Mouse (Mus musculus) hindbrain, postnatal 0 days (tissue): ENCODE results near the gene Slc10a7. TPM values are rescaled to one million over a fixed set of nuclear protein-coding genes. Genes with fewer than 3 reads are reported as not detected.

Source experiments
- ATAC-seq: fragments of 200-750 bp; cut with Nextera tagmentation; 2 replicates; pipeline ENCODE4 v1.8.0; 2017; ENCODE audit warnings: mild to moderate bottlenecking, moderate TSS enrichment, moderate library complexity
- DNase-seq: peaks from one replicate; pipeline ENCODE4 v3.0.0-alpha.2; 2015; ENCODE audit warnings: low spot score
- H3K27ac ChIP-seq: fragments of 300-500 bp; sonication (generic); 2 replicates; pipeline ENCODE4 v1.5.1; 2014; ENCODE audit warnings: mild to moderate bottlenecking
- H3K27me3 ChIP-seq: fragments of 300-500 bp; sonication (generic); 2 replicates; pipeline ENCODE4 v1.6.1; 2014; ENCODE audit warnings: low read length, mixed read lengths; ENCODE audit not compliant: insufficient read depth
- H3K36me3 ChIP-seq: fragments of 300-500 bp; sonication (generic); 2 replicates; pipeline ENCODE4 v1.6.1; 2014; ENCODE audit warnings: low read length, mixed read lengths; ENCODE audit not compliant: insufficient read depth
- H3K4me1 ChIP-seq: fragments of 300-500 bp; sonication (generic); 2 replicates; pipeline ENCODE4 v1.6.1; 2014; ENCODE audit warnings: antibody characterized with exemption, low read length, mixed read lengths; ENCODE audit not compliant: insufficient read depth
- H3K4me2 ChIP-seq: fragments of 300-500 bp; sonication (generic); 2 replicates; pipeline ENCODE4 v1.6.1; 2014; ENCODE audit warnings: low read depth, mild to moderate bottlenecking, low read length, moderate library complexity, mixed read lengths
- H3K4me3 ChIP-seq: fragments of 300-500 bp; sonication (generic); 2 replicates; pipeline ENCODE4 v1.5.1; 2014; ENCODE audit warnings: low read length
- H3K9ac ChIP-seq: fragments of 300-500 bp; sonication (generic); replicated peaks from 2 replicates; pipeline ENCODE4 v1.6.1; 2014; ENCODE audit warnings: mild to moderate bottlenecking, low read length, moderate library complexity, mixed read lengths
- H3K9me3 ChIP-seq: fragments of 300-500 bp; sonication (generic); 2 replicates; pipeline ENCODE4 v1.6.1; 2016; ENCODE audit warnings: low read length, mixed read lengths
- CTCF ChIP-seq: IDR thresholded peaks from 2 replicates; pipeline ENCODE4 v1.5.1; 2016; ENCODE audit warnings: antibody characterized with exemption, control low read depth, low read depth
- WGBS: fragments of 180-500 bp; shearing (Covaris S2); extraction: QIAGEN DNeasy Blood & Tissue Kit; methylation state at CpG from one replicate; pipeline ENCODE4 v1.1.7; 2014; 5-methylcytosine and 5-hydroxymethylcytosine counted together
- polyA plus RNA-seq: library from polyadenylated mRNA; unstranded; fragments of >200 nt; fragmentation: Nextera tagmentation; extraction: Ambion mirVana; gene quantifications from 2 replicates; pipeline ENCODE4 v1.2.1, GENCODE M21; 2015
- total RNA-seq: library from RNA; depleted of rRNA; stranded (reverse); fragments of >200 nt; gene quantifications from 2 replicates; pipeline ENCODE4 v1.2.3, GENCODE M21; 2014

The Slc10a7 gene
- total and polyA plus RNA-seq, 2 experiments from 2014 or later: 6.9 to 10.5 TPM

- 46% methylated on average over 3 of the region's 3 CpGs for WGBS
- ATAC-seq: no peak
- Histone ChIP-seq H3K27ac (no peak overlapping the region), H3K9ac (no peak overlapping the region), H3K27me3 (no peaks in the 10 kb centered on the region), H3K4me2 (0 out of 2 replicates have a peak overlapping the region, but pooled peaks have one; percentile 4), H3K36me3 (no peaks in the 10 kb centered on the region), H3K4me3 (no peak overlapping the region), H3K4me1 (no peaks in the 10 kb centered on the region), H3K9me3 (no peaks in the 10 kb centered on the region)
- no peak for DNase-seq
- TF ChIP-seq CTCF: no peak
Measured at GRCm38 (mm10) chr8:78578036-78578435, 68.9 kb downstream of the Slc10a7 start.

- TF ChIP-seq CTCF: no peak
- no peaks in the 10 kb centered on the region for H3K27me3 ChIP-seq
- H3K4me3 ChIP-seq: no peak overlapping the region
- no peak for DNase-seq
- no peak for ATAC-seq
- no peaks in the 10 kb centered on the region for H3K9me3 ChIP-seq
- WGBS: 79% methylated on average over 5 of the region's 5 CpGs
- H3K4me2 ChIP-seq: no peak overlapping the region
- H3K9ac ChIP-seq: no peak overlapping the region
- H3K27ac ChIP-seq: no peak overlapping the region
- H3K36me3 ChIP-seq: no peaks in the 10 kb centered on the region
- no peaks in the 10 kb centered on the region for H3K4me1 ChIP-seq
Measured at GRCm38 (mm10) chr8:78584011-78584776, 75.0 kb downstream of the Slc10a7 start.

GRCm38 (mm10) chr8:78584863-78585262 is 75.7 kb downstream of the Slc10a7 start:
- DNase-seq: no peak
- no peak overlapping the region for H3K4me2 ChIP-seq
- ATAC-seq: no peak
- H3K4me3 ChIP-seq: no peak overlapping the region
- no peaks in the 10 kb centered on the region for H3K27me3 ChIP-seq
- no peaks in the 10 kb centered on the region for H3K9me3 ChIP-seq
- H3K27ac ChIP-seq: no peak overlapping the region
- TF ChIP-seq CTCF: no peak
- WGBS: 64% methylated on average over 3 of the region's 3 CpGs
- H3K9ac ChIP-seq: no peak overlapping the region
- H3K36me3 ChIP-seq: no peaks in the 10 kb centered on the region
- H3K4me1 ChIP-seq: no peaks in the 10 kb centered on the region

- Histone ChIP-seq H3K27me3 (no peaks in the 10 kb centered on the region), H3K27ac (no peak overlapping the region), H3K9me3 (no peaks in the 10 kb centered on the region), H3K36me3 (no peaks in the 10 kb centered on the region), H3K4me1 (no peaks in the 10 kb centered on the region), H3K4me2 (no peak overlapping the region), H3K9ac (no peak overlapping the region), H3K4me3 (no peak overlapping the region)
- 36% methylated on average over 6 of the region's 6 CpGs for WGBS
- peak; percentile 47; the same call in 1 of the 2 replicates for ATAC-seq
- peak; percentile 40 for DNase-seq
- no peak for TF ChIP-seq CTCF
Measured at GRCm38 (mm10) chr8:78595481-78595908, 86.3 kb downstream of the Slc10a7 start.

- no peak for TF ChIP-seq CTCF
- Histone ChIP-seq H3K27me3 (no peaks in the 10 kb centered on the region), H3K9me3 (no peaks in the 10 kb centered on the region), H3K4me3 (no peak overlapping the region), H3K4me2 (no peak overlapping the region), H3K9ac (no peak overlapping the region), H3K36me3 (no peaks in the 10 kb centered on the region), H3K27ac (no peak overlapping the region), H3K4me1 (no peaks in the 10 kb centered on the region)
- ATAC-seq: peak; percentile 66
- peak; percentile 63 for DNase-seq
- 11% methylated on average over 3 of the region's 3 CpGs for WGBS
Measured at GRCm38 (mm10) chr8:78598237-78598636, 89.1 kb downstream of the Slc10a7 start.

DNA sequence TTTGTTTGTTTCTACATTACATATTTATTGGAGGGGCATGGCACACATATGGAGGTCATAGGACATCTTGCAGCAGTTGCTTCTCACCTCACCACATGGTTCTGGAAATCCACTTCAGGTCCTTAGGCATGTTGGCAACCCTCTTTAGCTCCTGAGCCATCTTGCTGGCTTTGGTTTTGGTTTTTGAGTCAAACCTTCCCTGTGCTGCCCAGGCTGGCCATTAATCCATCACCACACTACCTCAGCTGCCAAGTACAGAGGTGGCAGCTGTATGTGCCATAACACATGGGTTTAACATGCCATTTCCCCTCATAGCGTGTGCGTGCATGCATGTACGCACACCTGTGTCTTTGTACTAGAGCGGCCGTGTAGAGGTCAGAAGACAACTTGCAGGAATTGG is 93.9 kb downstream of the Slc10a7 start:
- Histone ChIP-seq H3K4me2 (no peak overlapping the region), H3K27ac (no peak overlapping the region), H3K9ac (no peak overlapping the region), H3K9me3 (no peaks in the 10 kb centered on the region), H3K4me1 (no peaks in the 10 kb centered on the region), H3K36me3 (no peaks in the 10 kb centered on the region), H3K4me3 (no peak overlapping the region), H3K27me3 (no peaks in the 10 kb centered on the region)
- WGBS: 98% methylated on average over 5 of the region's 5 CpGs
- ATAC-seq: no peak
- DNase-seq: no peak
- no peak for TF ChIP-seq CTCF

GRCm38 (mm10) chr8:78604426-78604825 is 95.3 kb downstream of the Slc10a7 start:
- TF ChIP-seq CTCF: no peak
- 88% methylated on average over 9 of the region's 9 CpGs for WGBS
- DNase-seq (no peak), ATAC-seq (no peak)
- no peak overlapping the region for H3K4me3 ChIP-seq
- H3K36me3 ChIP-seq: no peaks in the 10 kb centered on the region
- H3K27me3 ChIP-seq: no peaks in the 10 kb centered on the region
- H3K4me2 ChIP-seq: no peak overlapping the region
- no peak overlapping the region for H3K27ac ChIP-seq
- no peak overlapping the region for H3K9ac ChIP-seq
- H3K9me3 ChIP-seq: no peaks in the 10 kb centered on the region
- no peaks in the 10 kb centered on the region for H3K4me1 ChIP-seq
